1 mouse cellular context compared by ENCODE assay signal in genomic region chr5:149217524-149218357, GRCm38 (mm10).
TF ChIP-seq lines count a peak whose summit lies in the region.

No protein-coding gene starts in this region.

TF ChIP-seq in MEL, 35 proteins besides CTCF, POLR2A, EP300 and RAD21 (continued from another document):
- TF ChIP-seq KAT2A (conservative IDR thresholded peaks at IDR 0.05; ENCODE audit: low read depth, low read length) (no peak), SMC3 (IDR thresholded peaks at IDR 0.05; ENCODE audit: low read depth, low read length) (no peak), MYB (IDR thresholded peaks at IDR 0.05; ENCODE audit: low read depth, low read length) (0 out of 2 replicates have a peak, but pooled peaks have one; percentile 15), CHD2 (IDR thresholded peaks at IDR 0.05; ENCODE audit: low read length) (peak; percentile 17; the same call in 1 of the 2 replicates), HCFC1 (IDR thresholded peaks at IDR 0.05; ENCODE audit: low read depth, low read length) (no peak), UBTF (IDR thresholded peaks at IDR 0.05; ENCODE audit: borderline replicate concordance, insufficient read depth, low read depth, low read length) (no peak), E2F4 (IDR thresholded peaks at IDR 0.05; ENCODE audit: borderline replicate concordance, low read depth, low read length) (no peak), TBP (IDR thresholded peaks at IDR 0.05; ENCODE audit: low read depth, low read length) (no peak), GABPA (IDR thresholded peaks at IDR 0.05; ENCODE audit: low read depth, low read length) (no peak), POLR2AphosphoS2 (IDR thresholded peaks at IDR 0.05; ENCODE audit: low read length) (peak; percentile 78), SIN3A (IDR thresholded peaks at IDR 0.05; ENCODE audit: low read length) (no peak), MAZ (IDR thresholded peaks at IDR 0.05; ENCODE audit: low read depth, low read length) (peak; percentile 83), GATA1 (IDR thresholded peaks at IDR 0.05; ENCODE audit: low read depth, low read length) (peak; percentile 67), MXI1 (IDR thresholded peaks at IDR 0.05; ENCODE audit: low read depth, low read length) (0 out of 2 replicates have a peak, but pooled peaks have one; percentile 32), MAFK (IDR thresholded peaks at IDR 0.05; ENCODE audit: borderline replicate concordance, low read depth, low read length) (0 out of 2 replicates have a peak, but pooled peaks have one; percentile 22)
